Mouse (Mus musculus) intestine, postnatal 0 days (tissue): ENCODE results near the gene Rplp2. TPM values are rescaled to one million over a fixed set of nuclear protein-coding genes. Genes with fewer than 3 reads are reported as not detected.

Source experiments
- ATAC-seq: fragments of 200-750 bp; cut with Nextera tagmentation; 2 replicates; pipeline ENCODE4 v1.8.0; 2017; ENCODE audit warnings: mild to moderate bottlenecking, moderate TSS enrichment, moderate library complexity
- H3K27ac ChIP-seq: fragments of 300-500 bp; sonication (generic); 2 replicates; pipeline ENCODE4 v1.5.1; 2014; ENCODE audit warnings: mild to moderate bottlenecking, low read depth, low read length, moderate library complexity
- H3K27me3 ChIP-seq: fragments of 300-500 bp; sonication (generic); replicated peaks from 2 replicates; pipeline ENCODE4 v1.6.1; 2014; ENCODE audit warnings: low read length, mixed read lengths; ENCODE audit not compliant: control insufficient read depth, insufficient read depth
- H3K36me3 ChIP-seq: fragments of 300-500 bp; sonication (generic); 2 replicates; pipeline ENCODE4 v1.6.1; 2014; ENCODE audit warnings: mild to moderate bottlenecking, moderate library complexity; ENCODE audit not compliant: control insufficient read depth, insufficient read depth
- H3K4me1 ChIP-seq: fragments of 300-500 bp; sonication (generic); replicated peaks from 2 replicates; pipeline ENCODE4 v1.6.1; 2014; ENCODE audit warnings: antibody characterized with exemption, low read length, mixed read lengths; ENCODE audit not compliant: control insufficient read depth, insufficient read depth
- H3K4me2 ChIP-seq: fragments of 300-500 bp; sonication (generic); replicated peaks from 2 replicates; pipeline ENCODE4 v1.6.1; 2014; ENCODE audit warnings: low read depth, mild to moderate bottlenecking, moderate library complexity
- H3K4me3 ChIP-seq: fragments of 300-500 bp; sonication (generic); 2 replicates; pipeline ENCODE4 v1.5.1; 2014; ENCODE audit warnings: low read depth, low read length
- H3K9ac ChIP-seq: fragments of 300-500 bp; sonication (generic); 2 replicates; pipeline ENCODE4 v1.6.1; 2014; ENCODE audit warnings: mild to moderate bottlenecking, low read depth, low read length
- H3K9me3 ChIP-seq: fragments of 300-500 bp; sonication (generic); 2 replicates; pipeline ENCODE4 v1.6.1; 2016; ENCODE audit warnings: mixed run types; ENCODE audit not compliant: control insufficient read depth
- CTCF ChIP-seq: sonication (generic); IDR thresholded peaks from 2 replicates; pipeline ENCODE4 v1.5.1; 2016; ENCODE audit warnings: low read depth, mild to moderate bottlenecking, control low read depth, antibody characterized with exemption, moderate library complexity
- WGBS: fragments of 180-500 bp; shearing (Covaris S2); extraction: QIAGEN DNeasy Blood & Tissue Kit; methylation state at CpG from one replicate; pipeline ENCODE4 v1.1.7; 2014; 5-methylcytosine and 5-hydroxymethylcytosine counted together
- polyA plus RNA-seq: library from polyadenylated mRNA; unstranded; fragments of >200 nt; fragmentation: Nextera tagmentation; extraction: Ambion mirVana; gene quantifications from 2 replicates; pipeline ENCODE4 v1.2.1, GENCODE M21; 2015

The Rplp2 gene
- polyA plus RNA-seq, 1 experiment from 2014 or later = 968 TPM

GRCm38 (mm10) chr7:141476226-141476980, 29.2 kb downstream of the Rplp2 start:
- peak overlapping the region; percentile 62 for H3K4me3 ChIP-seq
- peaks cover 10% of the 10 kb centered on the region for H3K36me3 ChIP-seq
- H3K9ac ChIP-seq = peak overlapping the region; percentile 59; the same call in 1 of the 2 replicates
- peaks cover 10% of the 10 kb centered on the region; the same call in 1 of the 2 replicates for H3K4me1 ChIP-seq
- H3K27me3 ChIP-seq = no peaks in the 10 kb centered on the region
- WGBS = 1% methylated on average over 17 of the region's 17 CpGs
- peak overlapping the region; percentile 87 for H3K27ac ChIP-seq
- peak; percentile 51 for ATAC-seq
- peak overlapping the region; percentile 98 for H3K4me2 ChIP-seq
- TF ChIP-seq CTCF = peak; percentile 60
- H3K9me3 ChIP-seq = no peaks in the 10 kb centered on the region

DNA sequence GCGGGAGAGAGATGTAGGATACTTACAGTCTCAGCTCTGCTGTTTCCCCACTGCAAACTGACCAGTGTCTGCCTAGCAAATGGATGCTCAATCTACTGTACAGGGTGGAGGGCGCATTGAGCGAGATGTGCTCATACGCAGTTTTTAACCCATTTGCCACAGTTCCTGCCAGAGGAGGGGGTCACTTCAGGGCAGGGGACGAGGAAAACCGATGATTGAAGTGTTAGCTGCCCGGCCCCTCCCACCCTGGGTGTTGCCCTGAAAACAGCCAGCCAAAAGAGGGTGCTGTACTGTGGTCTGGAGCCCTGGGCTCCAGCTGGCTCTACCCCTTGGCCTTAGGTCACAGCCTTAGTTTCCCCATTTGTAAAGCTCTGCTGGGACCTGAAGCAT, 29.8 kb downstream of the Rplp2 start:
- H3K9me3 ChIP-seq = no peaks in the 10 kb centered on the region
- TF ChIP-seq CTCF = peak; percentile 30
- H3K4me2 ChIP-seq = peak overlapping the region; percentile 98
- peak overlapping the region; percentile 87 for H3K27ac ChIP-seq
- peaks cover 4% of the 10 kb centered on the region; the same call in 1 of the 2 replicates for H3K27me3 ChIP-seq
- ATAC-seq = no peak
- peaks cover 10% of the 10 kb centered on the region; the same call in 1 of the 2 replicates for H3K4me1 ChIP-seq
- WGBS = 20% methylated on average over 7 of the region's 7 CpGs
- H3K4me3 ChIP-seq = peak overlapping the region; percentile 62; the same call in 1 of the 2 replicates
- 0 out of 2 replicates have a peak overlapping the region, but pooled peaks have one; percentile 59 for H3K9ac ChIP-seq
- H3K36me3 ChIP-seq = peaks cover 8% of the 10 kb centered on the region

DNA sequence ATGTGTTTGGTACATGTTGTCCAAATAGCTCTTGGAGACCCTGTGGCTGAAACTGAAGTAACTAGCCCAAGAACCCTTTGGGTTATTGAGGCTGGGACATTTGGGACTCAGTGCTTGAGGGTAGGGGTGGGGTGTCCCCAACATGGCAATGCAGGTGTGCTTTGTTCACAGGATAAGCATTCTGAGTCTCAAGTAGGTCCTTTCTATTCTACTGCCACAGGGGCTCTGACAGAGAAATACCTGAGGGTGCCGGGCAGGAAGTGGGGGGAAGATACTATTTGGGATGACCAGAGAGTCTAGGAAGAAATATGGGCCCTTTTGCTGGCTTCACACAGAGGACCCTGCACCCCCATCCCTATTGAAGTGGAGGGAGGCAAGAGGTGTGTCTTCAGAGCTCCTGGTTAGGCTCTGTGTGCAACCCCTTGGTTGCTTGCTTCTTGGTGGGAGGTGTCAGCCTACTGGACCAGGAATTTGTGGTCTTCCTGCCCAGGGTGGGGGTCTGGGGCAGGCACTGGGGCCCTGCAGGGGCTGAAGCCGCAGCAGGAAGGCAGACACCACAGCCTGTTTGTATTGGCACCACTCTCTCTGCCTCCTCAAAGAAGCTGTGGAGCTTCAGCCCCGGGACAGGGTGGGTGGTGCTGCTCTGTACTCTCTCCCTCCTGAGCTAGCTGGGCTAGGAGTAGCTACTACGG, 30.6 kb downstream of the Rplp2 start:
- Histone ChIP-seq H3K9me3 (no peaks in the 10 kb centered on the region), H3K4me2 (peak overlapping the region; percentile 21), H3K36me3 (peaks cover 1% of the 10 kb centered on the region; the same call in 1 of the 2 replicates), H3K9ac (no peak overlapping the region), H3K4me1 (peaks cover 10% of the 10 kb centered on the region; the same call in 1 of the 2 replicates), H3K4me3 (no peak overlapping the region), H3K27ac (peak overlapping the region; percentile 87), H3K27me3 (peaks cover 12% of the 10 kb centered on the region; the same call in 1 of the 2 replicates)
- no peak for TF ChIP-seq CTCF
- ATAC-seq = no peak
- 53% methylated on average over 4 of the region's 4 CpGs for WGBS

DNA sequence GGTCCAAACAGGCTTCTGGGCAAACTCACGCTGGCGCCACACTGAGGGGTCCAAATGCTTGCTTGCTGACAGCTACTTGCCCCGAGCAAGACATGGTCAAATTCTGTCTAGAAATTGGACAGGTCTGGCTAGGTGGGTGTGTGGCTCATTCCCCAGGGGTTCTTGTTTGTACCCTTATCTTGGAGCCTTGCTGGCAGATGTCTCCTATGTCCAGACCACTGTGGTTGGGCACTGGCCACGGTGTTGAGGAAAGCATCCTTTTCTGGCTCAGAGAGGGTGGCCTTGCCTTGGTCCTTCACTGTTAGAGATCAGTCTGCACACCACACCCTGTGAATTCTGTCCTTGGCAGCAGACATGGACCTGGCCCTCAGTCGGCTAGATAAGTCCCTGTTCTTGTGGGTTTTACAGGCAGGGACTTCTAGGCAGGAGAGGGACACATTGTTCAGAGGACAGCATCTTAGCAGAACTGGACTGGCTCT, 31.1 kb downstream of the Rplp2 start:
- ATAC-seq = no peak
- Histone ChIP-seq H3K27ac (no peak overlapping the region; the same call in 1 of the 2 replicates), H3K36me3 (no peaks in the 10 kb centered on the region), H3K4me3 (no peak overlapping the region), H3K9ac (no peak overlapping the region), H3K9me3 (no peaks in the 10 kb centered on the region), H3K4me1 (peaks cover 10% of the 10 kb centered on the region; the same call in 1 of the 2 replicates), H3K4me2 (peak overlapping the region; percentile 21; the same call in 1 of the 2 replicates), H3K27me3 (peaks cover 18% of the 10 kb centered on the region; the same call in 1 of the 2 replicates)
- WGBS = 76% methylated on average over 5 of the region's 5 CpGs
- no peak for TF ChIP-seq CTCF

DNA sequence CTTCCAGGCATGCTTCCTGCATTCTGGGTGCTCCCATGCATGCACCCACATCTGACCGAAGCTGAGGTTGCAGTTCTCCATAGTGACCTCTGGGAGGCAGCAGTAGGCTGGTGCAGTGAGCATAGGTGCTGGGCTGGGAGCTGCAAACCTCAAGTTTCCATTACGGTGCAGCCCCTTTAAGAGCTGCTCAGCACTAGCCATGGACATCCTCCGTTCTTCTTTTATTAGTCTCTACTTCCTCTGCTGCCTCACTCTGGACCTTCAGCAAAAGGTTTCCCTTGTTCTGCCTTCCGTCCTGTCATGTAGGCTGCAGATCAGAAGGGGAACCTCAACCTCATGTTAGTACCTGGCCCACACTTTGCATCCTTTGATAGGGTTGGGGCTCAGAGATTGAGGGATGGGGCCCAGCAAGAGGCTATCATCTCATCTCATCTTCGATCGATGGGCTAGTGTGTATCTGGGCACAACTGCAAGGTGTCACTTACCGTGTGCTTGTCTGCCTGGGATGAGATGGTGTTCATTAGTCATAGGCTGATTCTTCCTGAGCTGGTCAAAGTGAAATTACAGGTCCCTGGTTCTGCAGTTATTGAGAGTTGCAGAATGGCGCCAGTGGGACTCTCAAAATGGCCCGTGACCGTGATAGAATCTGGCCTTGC, 33.8 kb downstream of the Rplp2 start:
- no peaks in the 10 kb centered on the region for H3K36me3 ChIP-seq
- peaks cover 18% of the 10 kb centered on the region; the same call in 1 of the 2 replicates for H3K27me3 ChIP-seq
- H3K4me2 ChIP-seq = peak overlapping the region; percentile 89
- 9% methylated on average over 10 of the region's 10 CpGs for WGBS
- ATAC-seq = peak; percentile 54
- H3K4me3 ChIP-seq = peak overlapping the region; percentile 48
- H3K9me3 ChIP-seq = no peaks in the 10 kb centered on the region
- TF ChIP-seq CTCF = peak; percentile 97
- H3K4me1 ChIP-seq = peaks cover 3% of the 10 kb centered on the region; the same call in 1 of the 2 replicates
- no peak overlapping the region for H3K27ac ChIP-seq
- no peak overlapping the region for H3K9ac ChIP-seq
